Mouse (Mus musculus) forebrain, embryonic 12.5 days (tissue): ENCODE measurements around the gene Reps2. TPM values are rescaled to one million over a fixed set of nuclear protein-coding genes. Genes with fewer than 3 reads are reported as not detected.

Source experiments
- ATAC-seq: fragments of 200-750 bp; cut with Nextera tagmentation; 2 replicates; pipeline ENCODE4 v1.8.0; 2017; ENCODE audit warnings: moderate TSS enrichment; ENCODE audit not compliant: low FRiP score
- H3K27ac ChIP-seq: fragments of 300-500 bp; sonication (generic); 2 replicates; pipeline ENCODE4 v1.5.1; 2016; ENCODE audit warnings: mild to moderate bottlenecking
- H3K27me3 ChIP-seq: fragments of 300-500 bp; sonication (generic); 2 replicates; pipeline ENCODE4 v1.6.1; 2016; ENCODE audit warnings: mild to moderate bottlenecking
- H3K36me3 ChIP-seq: fragments of 300-500 bp; sonication (generic); replicated peaks from 2 replicates; pipeline ENCODE4 v1.6.1; 2016; ENCODE audit warnings: mild to moderate bottlenecking
- H3K4me1 ChIP-seq: fragments of 300-500 bp; sonication (generic); 2 replicates; pipeline ENCODE4 v1.6.1; 2016
- H3K4me2 ChIP-seq: fragments of 300-500 bp; sonication (generic); 2 replicates; pipeline ENCODE4 v1.6.1; 2016; ENCODE audit warnings: mild to moderate bottlenecking, moderate library complexity
- H3K4me3 ChIP-seq: fragments of 300-500 bp; sonication (generic); replicated peaks from 2 replicates; pipeline ENCODE4 v1.5.1; 2016; ENCODE audit warnings: mild to moderate bottlenecking
- H3K9ac ChIP-seq: fragments of 300-500 bp; sonication (generic); 2 replicates; pipeline ENCODE4 v1.6.1; 2016; ENCODE audit warnings: mild to moderate bottlenecking
- H3K9me3 ChIP-seq: fragments of 300-500 bp; sonication (generic); 2 replicates; pipeline ENCODE4 v1.6.1; 2016
- WGBS: fragments of 180-500 bp; shearing (Covaris S2); methylation state at CpG from one replicate; pipeline ENCODE4 v1.1.7; 2016; 5-methylcytosine and 5-hydroxymethylcytosine counted together
- polyA plus RNA-seq: library from polyadenylated mRNA; unstranded; fragments of >200 nt; fragmentation: Nextera tagmentation; extraction: Ambion mirVana; gene quantifications from 2 replicates; pipeline ENCODE4 v1.2.1, GENCODE M21; 2016

The Reps2 gene
- polyA plus RNA-seq, 1 experiment from 2014 or later = 1.5 TPM

DNA sequence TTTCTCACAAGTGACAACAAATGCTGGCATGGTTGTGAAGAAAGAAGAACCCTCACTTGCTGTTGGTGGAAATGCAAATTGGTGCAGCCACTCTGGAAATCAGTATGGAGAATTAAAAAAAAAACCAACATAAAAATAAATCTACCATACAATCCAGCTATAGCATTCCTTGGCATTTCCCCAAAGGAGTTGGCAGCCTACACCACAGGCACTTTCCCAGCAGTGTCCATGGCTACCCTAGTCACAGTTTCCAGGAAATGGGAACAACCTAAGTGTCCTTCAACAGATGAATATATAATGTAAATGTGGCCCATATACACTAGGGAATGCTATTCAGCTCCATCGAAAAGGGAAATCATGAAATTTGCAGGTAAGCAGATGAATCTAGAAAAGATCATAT, 262.7 kb downstream of the Reps2 start:
- Histone ChIP-seq H3K4me1 (no peaks in the 10 kb centered on the region), H3K4me3 (no peak overlapping the region), H3K9me3 (no peaks in the 10 kb centered on the region), H3K27ac (no peak overlapping the region), H3K27me3 (peaks cover 20% of the 10 kb centered on the region; the same call in 1 of the 2 replicates), H3K9ac (no peak overlapping the region), H3K4me2 (no peak overlapping the region), H3K36me3 (no peaks in the 10 kb centered on the region)
- WGBS = 94% methylated on average over 1 of the region's 1 CpGs
- no peak for ATAC-seq

GRCm38 (mm10) chrX:162363206-162363605, 280.2 kb downstream of the Reps2 start:
- Histone ChIP-seq H3K4me2 (no peak overlapping the region), H3K4me3 (no peak overlapping the region), H3K27ac (no peak overlapping the region), H3K9me3 (no peaks in the 10 kb centered on the region), H3K27me3 (peaks cover 15% of the 10 kb centered on the region), H3K9ac (no peak overlapping the region), H3K36me3 (no peaks in the 10 kb centered on the region), H3K4me1 (no peaks in the 10 kb centered on the region)
- WGBS = 85% methylated on average over 2 of the region's 2 CpGs
- ATAC-seq = no peak

Other genes starting within 250 kb of the Reps2 start
- gene Rbbp7, start 116.8 kb upstream of the Reps2 start, polyA plus RNA-seq = 281 and 291 TPM in 2 replicates
- 16.3 and 18.8 TPM in 2 replicates for gene Txlng, start 185.8 kb upstream of the Reps2 start, polyA plus RNA-seq
- 27.1 and 27.9 TPM in 2 replicates for gene Syap1, start 244.8 kb upstream of the Reps2 start, polyA plus RNA-seq